Mouse (Mus musculus): ENCODE data around the gene Prpsap1.

DNA sequence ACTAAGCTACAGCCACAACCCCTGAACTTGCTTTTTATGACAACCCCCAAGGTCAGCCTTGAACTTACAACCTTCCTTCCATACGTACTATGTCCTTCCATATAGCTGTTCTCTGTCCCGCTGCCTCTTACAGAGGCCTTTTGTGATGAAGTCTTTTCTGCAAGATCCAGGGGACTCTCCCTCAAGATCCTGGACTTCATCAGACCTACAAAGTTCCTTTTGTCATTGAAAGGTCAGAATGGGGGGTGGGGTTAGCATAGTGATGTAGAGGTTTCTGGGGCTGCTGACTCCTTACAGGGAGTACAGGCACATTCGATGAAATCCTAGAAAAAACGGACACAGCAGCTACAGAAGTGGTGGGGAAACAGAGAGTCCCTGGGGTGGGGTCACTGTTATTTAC lies 34.2 kb downstream of the Prpsap1 start:
- TF ChIP-seq CTCF (IDR thresholded peaks at IDR 0.05; ENCODE audit: low read depth) (no peak), EP300 (IDR thresholded peaks at IDR 0.05; ENCODE audit: low read depth) (no peak)
